Mouse (Mus musculus) megakaryocyte, embryonic 14.5 days (primary cell): ENCODE measurements around the gene H2-Eb1. TPM values are rescaled to one million over a fixed set of nuclear protein-coding genes. Genes with fewer than 3 reads are reported as not detected.

Source experiments
- H3K27me3 ChIP-seq: replicated peaks from 2 replicates; pipeline ENCODE3; 2012; ENCODE audit warnings: inconsistent platforms
- H3K36me3 ChIP-seq: replicated peaks from 2 replicates; pipeline ENCODE3; 2012; ENCODE audit warnings: low read length, inconsistent platforms, mixed read lengths
- H3K4me1 ChIP-seq: 2 replicates; pipeline ENCODE4 v1.6.1; 2012; ENCODE audit warnings: inconsistent platforms
- H3K4me3 ChIP-seq: replicated peaks from 2 replicates; pipeline ENCODE3; 2012; ENCODE audit warnings: moderate library complexity, mild to moderate bottlenecking, inconsistent platforms
- H3K9me3 ChIP-seq: 2 replicates; pipeline ENCODE4 v1.6.1; 2012; ENCODE audit warnings: inconsistent platforms
- FLI1 ChIP-seq: IDR thresholded peaks from 2 replicates; pipeline ENCODE4 v1.6.1; 2012; ENCODE audit warnings: low read length, inconsistent platforms, mixed read lengths
- GATA1 ChIP-seq: IDR thresholded peaks from 3 replicates; pipeline ENCODE4 v1.6.1; 2012; ENCODE audit warnings: mixed read lengths, low read length, inconsistent platforms, borderline replicate concordance
- polyA plus RNA-seq: library from polyadenylated mRNA; stranded (reverse); fragments of >175 nt; gene quantifications from 2 replicates; pipeline ENCODE4 v1.2.3, GENCODE M21; 2012; ENCODE audit warnings: low replicate concordance; ENCODE audit not compliant: insufficient read depth

Gene H2-Eb1
- polyA plus RNA-seq, 1 experiment, result not detected

DNA sequence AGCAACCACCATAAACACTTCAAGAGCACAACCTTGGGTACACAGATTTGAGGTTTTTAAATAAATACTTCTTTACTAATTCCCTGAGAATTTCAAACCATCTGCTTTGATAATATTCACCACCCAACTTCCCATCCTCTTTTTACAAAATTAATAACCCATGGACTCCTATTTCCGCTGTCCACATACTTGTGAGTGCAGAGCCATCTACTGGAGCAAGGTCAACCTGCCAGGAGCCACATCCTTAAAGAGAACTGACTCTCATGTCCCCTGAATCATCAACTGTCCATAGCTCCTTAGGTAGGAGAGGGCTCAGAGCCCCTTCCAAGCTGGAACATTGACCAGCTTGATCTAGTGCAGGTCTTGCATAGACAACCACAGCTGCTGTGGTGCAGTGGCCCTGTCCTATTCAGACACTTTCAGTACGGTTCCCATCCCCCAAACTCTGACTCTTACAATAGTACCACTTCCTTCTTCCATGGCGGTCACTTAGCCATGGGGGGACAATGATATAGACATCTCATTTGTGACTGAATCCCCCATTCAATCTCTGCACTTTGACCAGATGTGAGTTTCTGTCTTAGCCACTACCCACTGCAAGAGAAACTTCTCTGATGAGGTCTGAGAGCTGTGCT, 58.1 kb downstream of the H2-Eb1 start:
- Histone ChIP-seq H3K4me1 (peaks cover 12% of the 10 kb centered on the region), H3K27me3 (peaks cover 19% of the 10 kb centered on the region), H3K36me3 (no peaks in the 10 kb centered on the region), H3K9me3 (no peaks in the 10 kb centered on the region), H3K4me3 (no peak overlapping the region)
- no peak for TF ChIP-seq GATA1
- TF ChIP-seq FLI1, result no peak

DNA sequence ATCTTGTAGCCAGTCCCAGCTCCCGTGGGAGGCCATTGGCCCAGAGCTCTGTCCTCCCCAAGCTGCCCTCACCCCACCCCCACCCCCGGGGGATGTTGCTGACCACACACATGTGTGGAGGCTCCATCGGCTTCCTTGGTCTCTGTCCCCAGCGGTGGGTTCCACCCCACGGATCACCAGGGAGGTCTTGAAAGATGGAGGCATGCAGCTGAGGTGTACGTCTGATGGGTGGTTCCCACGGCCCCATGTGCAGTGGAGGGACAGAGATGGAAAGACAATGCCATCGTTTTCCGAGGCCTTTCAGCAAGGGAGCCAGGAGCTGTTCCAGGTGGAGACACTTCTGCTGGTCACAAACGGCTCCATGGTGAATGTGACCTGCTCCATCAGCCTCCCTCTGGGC, 59.4 kb downstream of the H2-Eb1 start:
- Histone ChIP-seq H3K9me3 (no peaks in the 10 kb centered on the region), H3K4me1 (peaks cover 13% of the 10 kb centered on the region), H3K36me3 (no peaks in the 10 kb centered on the region), H3K27me3 (peaks cover 13% of the 10 kb centered on the region), H3K4me3 (no peak overlapping the region)
- TF ChIP-seq FLI1 (no peak), GATA1 (no peak)

Other genes with a start within 250 kb of the H2-Eb1 start
- 9.5 and 12.1 TPM in 2 replicates for gene H2-Oa, start 213.5 kb upstream of the H2-Eb1 start, polyA plus RNA-seq
- gene H2-DMa, start 186.3 kb upstream of the H2-Eb1 start, polyA plus RNA-seq, result 19.3 and 32.1 TPM in 2 replicates
- gene Brd2, start 183.2 kb upstream of the H2-Eb1 start, polyA plus RNA-seq, result 174 and 242 TPM in 2 replicates
- gene H2-DMb2, start 162.6 kb upstream of the H2-Eb1 start, polyA plus RNA-seq, result 1.5 TPM in 1 of 2 replicates, not detected in the other
- 1.1 TPM in 1 of 2 replicates, not detected in the other for gene H2-DMb1, start 152.8 kb upstream of the H2-Eb1 start, polyA plus RNA-seq
- gene Tap1, start 118.3 kb upstream of the H2-Eb1 start, polyA plus RNA-seq, result 27.1 and 27.9 TPM in 2 replicates
- 15.3 and 32.2 TPM in 2 replicates for gene Psmb9, start 118.1 kb upstream of the H2-Eb1 start, polyA plus RNA-seq
- gene Psmb8, start 108.1 kb upstream of the H2-Eb1 start, polyA plus RNA-seq, result 16.6 and 74.9 TPM in 2 replicates
- gene Tap2, start 102.3 kb upstream of the H2-Eb1 start, polyA plus RNA-seq, result 87.3 and 103 TPM in 2 replicates
- 0.76 TPM in 1 of 2 replicates, not detected in the other for gene H2-Ob, start 67.0 kb upstream of the H2-Eb1 start, polyA plus RNA-seq
- gene H2-Ab1, start 48.2 kb upstream of the H2-Eb1 start, polyA plus RNA-seq, result 1.8 TPM in 1 of 2 replicates, not detected in the other
- 0.64 TPM in 1 of 2 replicates, not detected in the other for gene H2-Aa, start 18.0 kb upstream of the H2-Eb1 start, polyA plus RNA-seq
- gene H2-Eb2, start 19.8 kb downstream of the H2-Eb1 start, polyA plus RNA-seq, result not detected in 2 replicates
- not detected in 2 replicates for gene Btnl2, start 49.0 kb downstream of the H2-Eb1 start, polyA plus RNA-seq
- not detected in 2 replicates for gene Btnl1, start 71.3 kb downstream of the H2-Eb1 start, polyA plus RNA-seq
- not detected in 2 replicates for gene BC051142, start 93.0 kb downstream of the H2-Eb1 start, polyA plus RNA-seq
- not detected in 2 replicates for gene Btnl4, start 171.5 kb downstream of the H2-Eb1 start, polyA plus RNA-seq
- gene Btnl6, start 211.5 kb downstream of the H2-Eb1 start, polyA plus RNA-seq, result not detected in 2 replicates